Mouse (Mus musculus): ENCODE results near the gene Nisch. TPM values are rescaled to one million over a fixed set of nuclear protein-coding genes. Genes with fewer than 3 reads are reported as not detected.

The Nisch gene
- polyA plus RNA-seq, 1 experiment from 2014 or later: 407 TPM

GRCm38 (mm10) chr14:31145694-31146093 lies 71.1 kb downstream of the Nisch start:
- Histone ChIP-seq H3K4me3 (ENCODE audit: low read depth, low read length) (no peak overlapping the region), H3K36me3 (ENCODE audit: control insufficient read depth, insufficient read depth, low read length) (peaks cover 8% of the 10 kb centered on the region; the same call in 1 of the 2 replicates), H3K4me2 (ENCODE audit: low read depth, low read length, severe bottlenecking) (no peak overlapping the region), H3K27ac (ENCODE audit: low read depth, low read length) (no peak overlapping the region), H3K27me3 (ENCODE audit: control insufficient read depth, insufficient read depth, low read length) (no peaks in the 10 kb centered on the region), H3K9me3 (ENCODE audit: control insufficient read depth, low read length) (no peaks in the 10 kb centered on the region), H3K4me1 (replicated peaks; ENCODE audit: control insufficient read depth, insufficient read depth, low read length) (no peaks in the 10 kb centered on the region), H3K9ac (ENCODE audit: low read length) (no peak overlapping the region)
- 92% methylated on average over 11 of the region's 11 CpGs for WGBS
- no peak for DNase-seq (ENCODE audit: low spot score)
- ATAC-seq (replicated peaks; ENCODE audit: low FRiP score): no peak

DNA sequence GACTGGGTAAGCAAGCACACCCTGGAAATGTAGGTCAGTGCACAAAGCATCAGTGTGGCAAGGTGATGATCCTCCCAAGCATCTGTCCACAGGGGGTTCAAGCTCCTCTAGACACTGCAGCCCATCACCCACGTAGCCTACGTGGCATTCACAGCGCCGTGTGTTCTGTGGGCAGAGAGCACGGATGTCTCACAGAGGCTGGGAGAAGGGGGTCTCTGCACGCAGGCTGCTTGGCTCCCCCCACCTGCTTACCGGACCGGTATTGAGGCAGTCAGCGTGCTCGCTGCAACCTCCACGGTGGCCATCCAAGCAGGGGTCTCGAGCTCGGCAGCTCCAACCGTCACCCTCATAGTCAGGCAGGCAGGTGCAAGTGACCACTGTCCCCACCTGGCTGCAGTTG lies 75.7 kb downstream of the Nisch start:
- 97% methylated on average over 13 of the region's 14 CpGs for WGBS
- Histone ChIP-seq H3K27me3 (ENCODE audit: control insufficient read depth, insufficient read depth, low read length) (no peaks in the 10 kb centered on the region), H3K9ac (ENCODE audit: low read length) (no peak overlapping the region), H3K4me3 (ENCODE audit: low read depth, low read length) (no peak overlapping the region), H3K27ac (ENCODE audit: low read depth, low read length) (no peak overlapping the region), H3K4me1 (replicated peaks; ENCODE audit: control insufficient read depth, insufficient read depth, low read length) (no peaks in the 10 kb centered on the region), H3K36me3 (ENCODE audit: control insufficient read depth, insufficient read depth, low read length) (peaks cover 34% of the 10 kb centered on the region), H3K9me3 (ENCODE audit: control insufficient read depth, low read length) (no peaks in the 10 kb centered on the region), H3K4me2 (ENCODE audit: low read depth, low read length, severe bottlenecking) (no peak overlapping the region)
- DNase-seq (ENCODE audit: low spot score) (peak; percentile 54), ATAC-seq (replicated peaks; ENCODE audit: low FRiP score) (no peak)

DNA sequence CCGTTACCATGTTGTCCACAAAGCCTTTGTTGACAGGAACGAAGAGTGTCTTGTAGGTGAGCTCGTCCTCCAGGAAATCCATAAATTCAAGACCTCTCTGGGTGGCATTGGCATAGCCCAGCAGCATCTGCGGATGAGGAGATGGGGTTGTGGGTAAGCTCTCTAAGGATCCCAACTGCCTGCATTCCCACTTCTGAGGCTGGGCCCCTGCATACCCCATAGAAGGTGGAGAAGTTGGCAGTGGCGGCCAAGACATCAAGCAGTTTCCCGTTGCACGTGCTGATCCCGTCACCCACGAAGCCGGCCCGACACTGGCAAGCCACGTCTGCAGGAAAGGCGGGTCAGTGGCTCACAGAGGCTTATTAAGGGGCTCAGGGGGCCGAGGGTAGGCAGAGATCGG lies 76.6 kb downstream of the Nisch start:
- H3K27ac ChIP-seq (ENCODE audit: low read depth, low read length): no peak overlapping the region
- peaks cover 40% of the 10 kb centered on the region for H3K36me3 ChIP-seq (ENCODE audit: control insufficient read depth, insufficient read depth, low read length)
- 91% methylated on average over 15 of the region's 15 CpGs for WGBS
- no peak overlapping the region for H3K9ac ChIP-seq (ENCODE audit: low read length)
- ATAC-seq (replicated peaks; ENCODE audit: low FRiP score) (no peak), DNase-seq (ENCODE audit: low spot score) (peak; percentile 48)
- H3K9me3 ChIP-seq (ENCODE audit: control insufficient read depth, low read length): no peaks in the 10 kb centered on the region
- H3K4me3 ChIP-seq (ENCODE audit: low read depth, low read length): no peak overlapping the region
- no peaks in the 10 kb centered on the region for H3K4me1 ChIP-seq (replicated peaks; ENCODE audit: control insufficient read depth, insufficient read depth, low read length)
- H3K4me2 ChIP-seq (ENCODE audit: low read depth, low read length, severe bottlenecking): no peak overlapping the region
- H3K27me3 ChIP-seq (ENCODE audit: control insufficient read depth, insufficient read depth, low read length): no peaks in the 10 kb centered on the region

DNA sequence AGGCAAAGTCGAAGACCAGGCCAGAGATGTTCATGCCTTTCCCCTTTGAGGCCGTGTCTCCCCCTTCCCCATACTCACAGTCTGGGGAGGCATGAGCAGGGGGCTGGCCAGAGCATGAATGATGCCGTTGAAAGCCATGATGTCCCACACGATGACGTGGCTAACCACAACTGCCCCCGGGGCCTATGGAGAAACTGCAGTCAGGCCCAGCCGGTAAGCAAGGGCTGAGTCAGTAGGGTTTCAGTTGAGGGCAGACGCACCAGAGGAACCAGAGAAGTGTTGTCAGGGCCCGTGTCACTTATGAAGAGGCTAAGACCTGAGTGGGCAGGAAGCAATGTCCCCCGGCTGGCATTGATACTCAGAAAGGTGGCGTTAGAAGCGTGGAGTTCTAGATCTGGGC lies 77.1 kb downstream of the Nisch start:
- H3K36me3 ChIP-seq (ENCODE audit: control insufficient read depth, insufficient read depth, low read length): peaks cover 44% of the 10 kb centered on the region
- no peak overlapping the region for H3K9ac ChIP-seq (ENCODE audit: low read length)
- no peaks in the 10 kb centered on the region for H3K4me1 ChIP-seq (replicated peaks; ENCODE audit: control insufficient read depth, insufficient read depth, low read length)
- DNase-seq (ENCODE audit: low spot score) (peak; percentile 50), ATAC-seq (replicated peaks; ENCODE audit: low FRiP score) (no peak)
- no peak overlapping the region for H3K4me3 ChIP-seq (ENCODE audit: low read depth, low read length)
- no peak overlapping the region for H3K27ac ChIP-seq (ENCODE audit: low read depth, low read length)
- H3K4me2 ChIP-seq (ENCODE audit: low read depth, low read length, severe bottlenecking): no peak overlapping the region
- WGBS: 94% methylated on average over 12 of the region's 12 CpGs
- H3K27me3 ChIP-seq (ENCODE audit: control insufficient read depth, insufficient read depth, low read length): no peaks in the 10 kb centered on the region
- H3K9me3 ChIP-seq (ENCODE audit: control insufficient read depth, low read length): no peaks in the 10 kb centered on the region

DNA sequence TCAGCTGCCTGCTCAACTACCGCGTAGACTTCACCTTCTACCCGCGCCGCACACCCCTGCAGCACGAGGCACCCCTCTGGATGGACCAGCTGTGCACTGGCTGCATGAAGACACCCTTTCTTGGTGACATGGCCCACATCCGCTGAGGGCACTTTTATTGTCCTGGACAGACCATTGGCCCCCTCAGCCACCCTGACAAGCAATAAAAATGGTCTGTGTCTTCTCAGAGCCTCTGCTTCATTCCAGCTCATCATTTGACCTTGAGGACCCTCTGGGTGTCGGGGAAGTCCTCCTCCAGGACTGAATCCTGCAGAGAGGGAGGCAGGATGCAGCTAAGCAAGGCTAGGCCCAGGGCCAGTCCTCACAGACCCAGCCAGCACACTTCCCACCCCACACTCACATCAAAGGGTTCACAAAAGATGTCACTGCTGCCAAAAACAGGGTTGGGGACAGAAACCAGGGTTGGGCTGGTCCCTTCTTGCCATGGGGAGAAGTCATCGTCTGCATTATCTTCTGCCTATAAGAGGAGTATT lies 77.8 kb downstream of the Nisch start:
- ATAC-seq (replicated peaks; ENCODE audit: low FRiP score) (no peak), DNase-seq (ENCODE audit: low spot score) (peak; percentile 48)
- H3K4me3 ChIP-seq (ENCODE audit: low read depth, low read length): no peak overlapping the region
- WGBS: 95% methylated on average over 9 of the region's 9 CpGs
- H3K36me3 ChIP-seq (ENCODE audit: control insufficient read depth, insufficient read depth, low read length): peaks cover 44% of the 10 kb centered on the region
- H3K9me3 ChIP-seq (ENCODE audit: control insufficient read depth, low read length): no peaks in the 10 kb centered on the region
- no peak overlapping the region for H3K4me2 ChIP-seq (ENCODE audit: low read depth, low read length, severe bottlenecking)
- no peak overlapping the region for H3K27ac ChIP-seq (ENCODE audit: low read depth, low read length)
- no peaks in the 10 kb centered on the region for H3K4me1 ChIP-seq (replicated peaks; ENCODE audit: control insufficient read depth, insufficient read depth, low read length)
- no peak overlapping the region for H3K9ac ChIP-seq (ENCODE audit: low read length)
- H3K27me3 ChIP-seq (ENCODE audit: control insufficient read depth, insufficient read depth, low read length): no peaks in the 10 kb centered on the region

DNA sequence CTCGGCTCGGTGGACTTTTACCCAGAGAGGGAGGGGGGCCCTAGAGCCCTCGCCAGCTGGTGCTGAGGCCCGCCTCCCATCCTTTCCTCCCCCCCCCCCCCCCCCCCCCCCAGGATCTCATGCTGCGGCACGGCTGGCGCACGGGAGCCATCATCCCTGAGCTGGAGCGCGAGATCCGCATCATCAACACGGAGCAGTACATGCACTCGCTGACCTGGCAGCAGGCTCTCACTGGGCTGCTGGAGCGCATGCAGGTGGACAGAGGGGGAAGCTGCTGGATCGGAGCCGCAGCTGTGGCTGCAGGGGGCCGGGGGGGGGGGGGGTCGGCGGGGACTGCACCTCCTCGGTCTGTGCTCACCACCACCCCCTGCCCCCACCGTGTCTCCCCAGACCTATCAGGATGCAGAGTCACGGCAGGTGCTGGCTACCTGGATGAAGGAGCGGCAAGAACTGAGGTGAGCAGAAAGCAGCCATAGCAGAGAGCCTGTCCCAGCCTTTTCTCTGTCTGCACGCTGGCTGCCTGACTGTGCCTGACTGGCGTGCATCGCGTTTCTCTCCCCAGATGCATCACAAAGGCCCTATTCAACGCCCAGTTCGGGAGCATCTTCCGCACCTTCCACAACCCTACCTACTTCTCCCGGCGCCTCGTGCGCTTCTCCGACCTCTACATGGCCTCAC lies 78.4 kb downstream of the Nisch start:
- WGBS: 91% methylated on average over 30 of the region's 35 CpGs
- Histone ChIP-seq H3K4me2 (ENCODE audit: low read depth, low read length, severe bottlenecking) (no peak overlapping the region), H3K27ac (ENCODE audit: low read depth, low read length) (no peak overlapping the region), H3K36me3 (ENCODE audit: control insufficient read depth, insufficient read depth, low read length) (peaks cover 44% of the 10 kb centered on the region), H3K27me3 (ENCODE audit: control insufficient read depth, insufficient read depth, low read length) (no peaks in the 10 kb centered on the region), H3K9me3 (ENCODE audit: control insufficient read depth, low read length) (no peaks in the 10 kb centered on the region), H3K4me3 (ENCODE audit: low read depth, low read length) (no peak overlapping the region), H3K4me1 (replicated peaks; ENCODE audit: control insufficient read depth, insufficient read depth, low read length) (0 out of 2 replicates have a peak, but pooled peaks cover 2% of the 10 kb centered on the region), H3K9ac (ENCODE audit: low read length) (no peak overlapping the region)
- DNase-seq (ENCODE audit: low spot score): peak; percentile 49
- no peak for ATAC-seq (replicated peaks; ENCODE audit: low FRiP score)

GRCm38 (mm10) chr14:31137791-31138190 lies 79.0 kb downstream of the Nisch start:
- peaks cover 6% of the 10 kb centered on the region; the same call in 1 of the 2 replicates for H3K4me1 ChIP-seq (replicated peaks; ENCODE audit: control insufficient read depth, insufficient read depth, low read length)
- DNase-seq (ENCODE audit: low spot score): no peak
- no peaks in the 10 kb centered on the region for H3K9me3 ChIP-seq (ENCODE audit: control insufficient read depth, low read length)
- 82% methylated on average over 9 of the region's 11 CpGs for WGBS
- no peak overlapping the region for H3K4me2 ChIP-seq (ENCODE audit: low read depth, low read length, severe bottlenecking)
- H3K4me3 ChIP-seq (ENCODE audit: low read depth, low read length): no peak overlapping the region
- ATAC-seq (replicated peaks; ENCODE audit: low FRiP score): no peak
- H3K9ac ChIP-seq (ENCODE audit: low read length): no peak overlapping the region
- H3K27me3 ChIP-seq (ENCODE audit: control insufficient read depth, insufficient read depth, low read length): no peaks in the 10 kb centered on the region
- H3K27ac ChIP-seq (ENCODE audit: low read depth, low read length): no peak overlapping the region
- peaks cover 44% of the 10 kb centered on the region for H3K36me3 ChIP-seq (ENCODE audit: control insufficient read depth, insufficient read depth, low read length)

GRCm38 (mm10) chr14:31137281-31137595 lies 79.5 kb downstream of the Nisch start:
- H3K4me3 ChIP-seq (ENCODE audit: low read depth, low read length): no peak overlapping the region
- peaks cover 11% of the 10 kb centered on the region for H3K4me1 ChIP-seq (replicated peaks; ENCODE audit: control insufficient read depth, insufficient read depth, low read length)
- 94% methylated on average over 10 of the region's 10 CpGs for WGBS
- H3K4me2 ChIP-seq (ENCODE audit: low read depth, low read length, severe bottlenecking): no peak overlapping the region
- H3K9ac ChIP-seq (ENCODE audit: low read length): no peak overlapping the region
- peaks cover 44% of the 10 kb centered on the region for H3K36me3 ChIP-seq (ENCODE audit: control insufficient read depth, insufficient read depth, low read length)
- H3K9me3 ChIP-seq (ENCODE audit: control insufficient read depth, low read length): no peaks in the 10 kb centered on the region
- ATAC-seq (replicated peaks; ENCODE audit: low FRiP score) (no peak), DNase-seq (ENCODE audit: low spot score) (no peak)
- H3K27ac ChIP-seq (ENCODE audit: low read depth, low read length): no peak overlapping the region
- H3K27me3 ChIP-seq (ENCODE audit: control insufficient read depth, insufficient read depth, low read length): no peaks in the 10 kb centered on the region

Measured in forebrain, embryonic 11.5 days (tissue).